Mouse (Mus musculus) mouse trophoblast stem cell (cell line): ENCODE results near the gene Ppfia3.
"Not testable (repeated sequence)": the region's sequence is repeated elsewhere in the genome, so short reads cannot be mapped to it uniquely, and the experiment has no call there.

Source experiments
- in situ Hi-C, 2 experiments: fragments of 300-500 bp; cut with MseI, MboI; formaldehyde crosslinking; loops; 2 replicates in 1 of 2; 3 replicates in 1 of 2; pipeline ENCODE4 v1.15.1; 2025

Ppfia3 gene

GRCm38 (mm10) chr7:45366652-45367019, at the start of gene Ppfia3:
Ppfia3 (minus strand) TSS chr7:45367019.
- in situ Hi-C loops, result no loop called here

GRCm38 (mm10) chr7:45415636-45416035, 48.8 kb upstream of the Ppfia3 start:
- in situ Hi-C loops, result no loop called here

GRCm38 (mm10) chr7:45414740-45415224, 48.0 kb upstream of the Ppfia3 start:
- in situ Hi-C loops, result no loop called here

GRCm38 (mm10) chr7:45413864-45414739, 47.3 kb upstream of the Ppfia3 start:
- in situ Hi-C loops, result no loop called here

- in situ Hi-C loops, result no loop called here
Observed at GRCm38 (mm10) chr7:45413113-45413863, 46.5 kb upstream of the Ppfia3 start, which contains the start of gene Ntf5. Ntf5 (plus strand) TSS chr7:45413695.

GRCm38 (mm10) chr7:45412421-45412820, 45.6 kb upstream of the Ppfia3 start:
- in situ Hi-C loops, result no loop called here

GRCm38 (mm10) chr7:45409497-45410163, 42.8 kb upstream of the Ppfia3 start:
- in situ Hi-C loops, result loop anchor here in 1 of 2 experiments (5.0 kb wide), 1 partner anchor 38 kb away; no protein-coding TSS in a partner anchor

- in situ Hi-C loops, result loop anchor here in 1 of 2 experiments (5.0 kb wide), 1 partner anchor 38 kb away; no protein-coding TSS in a partner anchor
Observed at GRCm38 (mm10) chr7:45408949-45409348, 42.1 kb upstream of the Ppfia3 start.

GRCm38 (mm10) chr7:45408351-45408750, 41.5 kb upstream of the Ppfia3 start:
- in situ Hi-C loops, result loop anchor here in 1 of 2 experiments (5.0 kb wide), 1 partner anchor 39 kb away; no protein-coding TSS in a partner anchor

GRCm38 (mm10) chr7:45407836-45408235, 41.0 kb upstream of the Ppfia3 start:
- in situ Hi-C loops, result loop anchor here in 1 of 2 experiments (5.0 kb wide), 1 partner anchor 39 kb away; no protein-coding TSS in a partner anchor

- in situ Hi-C loops, result loop anchor here in 1 of 2 experiments (5.0 kb wide), 1 partner anchor 41 kb away; no protein-coding TSS in a partner anchor
Observed at GRCm38 (mm10) chr7:45406157-45407156, 39.6 kb upstream of the Ppfia3 start.

GRCm38 (mm10) chr7:45405091-45406075, 38.6 kb upstream of the Ppfia3 start, which contains the start of gene Kcna7:
Kcna7 (plus strand) TSS chr7:45405653.
- in situ Hi-C loops, result loop anchor here in 1 of 2 experiments (5.0 kb wide), 1 partner anchor 42 kb away; no protein-coding TSS in a partner anchor

- in situ Hi-C loops, result no loop called here
Observed at GRCm38 (mm10) chr7:45403532-45404261, 36.9 kb upstream of the Ppfia3 start.

GRCm38 (mm10) chr7:45401521-45402085, 34.8 kb upstream of the Ppfia3 start:
- in situ Hi-C loops, result no loop called here

GRCm38 (mm10) chr7:45396787-45397186, 30.0 kb upstream of the Ppfia3 start:
- in situ Hi-C loops, result no loop called here

GRCm38 (mm10) chr7:45396337-45396775, 29.5 kb upstream of the Ppfia3 start:
- in situ Hi-C loops, result not testable (repeated sequence)

- in situ Hi-C loops, result no loop called here
Observed at GRCm38 (mm10) chr7:45395578-45396336, 28.9 kb upstream of the Ppfia3 start, which contains the start of gene Snrnp70. Snrnp70 (minus strand) TSS chr7:45395742.
